Mouse (Mus musculus) lung, embryonic 15.5 days (tissue): ENCODE data around the gene Krt81. TPM values are rescaled to one million over a fixed set of nuclear protein-coding genes. Genes with fewer than 3 reads are reported as not detected.

Source experiments
- ATAC-seq: fragments of 200-750 bp; cut with Nextera tagmentation; 2 replicates; pipeline ENCODE4 v1.8.0; 2017; ENCODE audit warnings: moderate number of reproducible peaks, borderline replicate concordance; ENCODE audit not compliant: low FRiP score, low TSS enrichment; ENCODE audit errors: extremely low read depth
- H3K27ac ChIP-seq: fragments of 300-500 bp; sonication (generic); 2 replicates; pipeline ENCODE4 v1.5.1; 2015; ENCODE audit warnings: moderate library complexity, mild to moderate bottlenecking, inconsistent platforms
- H3K27me3 ChIP-seq: fragments of 300-500 bp; sonication (generic); 2 replicates; pipeline ENCODE4 v1.6.1; 2015; ENCODE audit warnings: inconsistent platforms
- H3K36me3 ChIP-seq: fragments of 300-500 bp; sonication (generic); 2 replicates; pipeline ENCODE4 v1.6.1; 2015; ENCODE audit warnings: inconsistent platforms
- H3K4me1 ChIP-seq: fragments of 300-500 bp; sonication (generic); 2 replicates; pipeline ENCODE4 v1.6.1; 2015; ENCODE audit warnings: inconsistent platforms
- H3K4me2 ChIP-seq: fragments of 300-500 bp; sonication (generic); 2 replicates; pipeline ENCODE4 v1.6.1; 2015; ENCODE audit warnings: inconsistent platforms, mild to moderate bottlenecking, moderate library complexity
- H3K4me3 ChIP-seq: fragments of 300-500 bp; sonication (generic); 2 replicates; pipeline ENCODE4 v1.5.1; 2015; ENCODE audit warnings: mild to moderate bottlenecking, inconsistent platforms
- H3K9ac ChIP-seq: fragments of 300-500 bp; sonication (generic); 2 replicates; pipeline ENCODE4 v1.6.1; 2015; ENCODE audit warnings: inconsistent platforms
- H3K9me3 ChIP-seq: fragments of 300-500 bp; sonication (generic); 2 replicates; pipeline ENCODE4 v1.6.1; 2016; ENCODE audit warnings: inconsistent platforms
- WGBS: fragments of 180-500 bp; shearing (Covaris S2); methylation state at CpG from one replicate; pipeline ENCODE4 v1.1.7; 2015; 5-methylcytosine and 5-hydroxymethylcytosine counted together
- polyA plus RNA-seq: library from polyadenylated mRNA; unstranded; fragments of >200 nt; fragmentation: Nextera tagmentation; extraction: Ambion mirVana; gene quantifications from 2 replicates; pipeline ENCODE4 v1.2.1, GENCODE M21; 2015

Krt81 gene
- not detected in 2 replicates for polyA plus RNA-seq

DNA sequence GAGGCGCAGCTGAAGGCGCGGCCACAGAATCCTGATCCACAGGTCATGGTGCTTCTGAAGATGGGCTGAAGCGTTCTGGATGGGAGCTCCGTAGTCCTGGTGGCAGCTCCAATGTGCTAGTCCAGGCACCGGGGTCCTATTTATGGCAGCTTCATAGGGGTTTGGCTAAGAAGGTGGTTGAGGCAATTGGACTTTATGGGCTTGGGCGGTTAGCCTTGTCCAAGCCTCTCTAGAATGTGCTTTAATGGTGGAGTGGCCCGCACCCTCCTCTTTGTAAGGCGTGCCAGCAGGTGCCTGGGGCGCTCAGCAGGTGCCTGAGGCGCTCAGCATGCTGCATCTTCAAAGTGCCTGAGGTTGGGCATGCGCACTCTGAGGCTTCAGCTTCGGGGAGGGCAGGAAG lies at the start of gene Krt81:
Gene Krt81 (minus strand): TSS at position 101 of the 400 bp plus-strand sequence.
- H3K4me2 ChIP-seq, result no peak within 1 kb of the TSS
- H3K27ac ChIP-seq, result no peak within 1 kb of the TSS
- no peaks in the 10 kb centered on the region for H3K9me3 ChIP-seq
- ATAC-seq, result no peak
- no peaks in the 10 kb centered on the region for H3K27me3 ChIP-seq
- no peak within 1 kb of the TSS for H3K4me3 ChIP-seq
- no peak within 1 kb of the TSS for H3K9ac ChIP-seq
- H3K36me3 ChIP-seq, result no peaks in the 10 kb centered on the region
- 0 out of 2 replicates have a peak, but pooled peaks cover under 1% of the 10 kb centered on the region for H3K4me1 ChIP-seq
- WGBS, result 77% methylated on average over 13 of the region's 13 CpGs

- 42% methylated on average over 9 of the region's 9 CpGs for WGBS
Observed at GRCm38 (mm10) chr15:101508247-101508646, 44.7 kb upstream of the Krt81 start.

GRCm38 (mm10) chr15:101506896-101507758 lies 43.6 kb upstream of the Krt81 start:
- H3K27ac ChIP-seq, result no peak overlapping the region
- H3K27me3 ChIP-seq, result no peaks in the 10 kb centered on the region; the same call in 1 of the 2 replicates
- no peaks in the 10 kb centered on the region for H3K36me3 ChIP-seq
- no peak overlapping the region for H3K4me3 ChIP-seq
- 41% methylated on average over 14 of the region's 14 CpGs for WGBS
- H3K9ac ChIP-seq, result no peak overlapping the region
- H3K4me2 ChIP-seq, result no peak overlapping the region
- H3K4me1 ChIP-seq, result no peaks in the 10 kb centered on the region
- ATAC-seq, result no peak
- no peaks in the 10 kb centered on the region for H3K9me3 ChIP-seq

More at GRCm38 (mm10) chr15:101508247-101508646, 44.7 kb upstream of the Krt81 start:
- no peaks in the 10 kb centered on the region for H3K4me1 ChIP-seq
- H3K27me3 ChIP-seq, result no peaks in the 10 kb centered on the region; the same call in 1 of the 2 replicates
- H3K36me3 ChIP-seq, result no peaks in the 10 kb centered on the region
- H3K4me2 ChIP-seq, result no peak overlapping the region
- H3K9ac ChIP-seq, result no peak overlapping the region
- no peaks in the 10 kb centered on the region for H3K9me3 ChIP-seq
- no peak overlapping the region for H3K4me3 ChIP-seq
- ATAC-seq, result no peak
- no peak overlapping the region for H3K27ac ChIP-seq

- Histone ChIP-seq H3K36me3 (no peaks in the 10 kb centered on the region), H3K27ac (no peak overlapping the region), H3K9ac (no peak overlapping the region), H3K9me3 (no peaks in the 10 kb centered on the region), H3K27me3 (no peaks in the 10 kb centered on the region), H3K4me2 (no peak overlapping the region), H3K4me1 (no peaks in the 10 kb centered on the region), H3K4me3 (no peak overlapping the region)
- 60% methylated on average over 2 of the region's 2 CpGs for WGBS
- ATAC-seq, result no peak
Observed at GRCm38 (mm10) chr15:101497181-101497580, 33.6 kb upstream of the Krt81 start.

DNA sequence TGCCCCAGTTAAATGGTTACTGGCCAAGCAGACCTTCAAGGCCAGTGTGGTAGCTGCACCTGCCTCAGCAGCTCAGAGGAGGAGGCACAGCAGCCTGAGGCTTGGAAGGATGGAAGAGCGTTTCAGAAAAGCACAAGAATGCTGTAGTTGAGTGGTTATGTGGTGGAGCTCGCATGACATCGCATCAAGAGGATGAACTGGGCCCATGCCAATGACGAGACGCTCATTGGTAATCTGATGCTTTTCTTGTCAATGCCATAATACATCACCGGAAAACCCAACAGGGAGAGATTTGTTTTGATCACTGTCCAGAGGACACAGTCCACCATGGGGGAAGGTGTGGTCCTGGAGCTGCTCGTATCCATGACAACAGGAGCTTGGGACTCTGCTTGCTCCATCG lies 31.7 kb upstream of the Krt81 start:
- Histone ChIP-seq H3K4me3 (no peak overlapping the region), H3K9me3 (no peaks in the 10 kb centered on the region), H3K27me3 (no peaks in the 10 kb centered on the region), H3K27ac (no peak overlapping the region), H3K36me3 (no peaks in the 10 kb centered on the region), H3K4me2 (no peak overlapping the region), H3K4me1 (peaks cover 5% of the 10 kb centered on the region), H3K9ac (no peak overlapping the region)
- ATAC-seq, result no peak
- WGBS, result 76% methylated on average over 8 of the region's 8 CpGs

DNA sequence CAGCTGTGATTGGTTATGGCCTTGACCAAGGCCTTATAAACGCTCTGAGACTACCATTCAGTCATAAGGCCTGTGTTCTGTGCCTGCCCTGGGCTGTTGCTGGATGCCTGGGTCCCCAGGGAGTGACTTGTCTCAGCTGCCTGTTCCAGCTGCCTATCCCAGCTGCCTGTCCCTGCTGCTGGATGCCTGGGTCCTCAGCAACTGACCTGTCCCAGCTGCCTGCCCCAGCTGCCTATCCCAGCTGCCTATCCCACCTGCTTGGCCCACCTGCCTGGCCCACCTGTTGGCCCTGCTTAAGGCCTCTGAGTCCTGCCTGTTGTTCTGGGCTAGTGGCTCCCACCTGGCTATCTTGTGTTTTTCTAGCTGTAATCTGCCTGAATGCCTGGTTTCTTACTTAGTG lies 30.7 kb upstream of the Krt81 start:
- H3K4me1 ChIP-seq, result peaks cover 5% of the 10 kb centered on the region
- H3K27ac ChIP-seq, result no peak overlapping the region
- no peaks in the 10 kb centered on the region for H3K36me3 ChIP-seq
- no peaks in the 10 kb centered on the region for H3K9me3 ChIP-seq
- no peaks in the 10 kb centered on the region for H3K27me3 ChIP-seq
- H3K4me3 ChIP-seq, result no peak overlapping the region
- ATAC-seq, result no peak
- H3K9ac ChIP-seq, result no peak overlapping the region
- WGBS, result 69% methylated on average over 1 of the region's 1 CpGs
- H3K4me2 ChIP-seq, result no peak overlapping the region

GRCm38 (mm10) chr15:101493713-101494112 lies 30.2 kb upstream of the Krt81 start:
- H3K4me1 ChIP-seq, result peaks cover 5% of the 10 kb centered on the region
- ATAC-seq, result no peak
- no peak overlapping the region for H3K27ac ChIP-seq
- H3K27me3 ChIP-seq, result no peaks in the 10 kb centered on the region
- no peaks in the 10 kb centered on the region for H3K9me3 ChIP-seq
- H3K4me3 ChIP-seq, result no peak overlapping the region
- no peak overlapping the region for H3K9ac ChIP-seq
- H3K4me2 ChIP-seq, result no peak overlapping the region
- H3K36me3 ChIP-seq, result no peaks in the 10 kb centered on the region
- 89% methylated on average over 6 of the region's 6 CpGs for WGBS

GRCm38 (mm10) chr15:101492718-101493117 lies 29.2 kb upstream of the Krt81 start:
- H3K36me3 ChIP-seq, result no peaks in the 10 kb centered on the region
- H3K4me2 ChIP-seq, result no peak overlapping the region
- no peak overlapping the region for H3K4me3 ChIP-seq
- H3K9me3 ChIP-seq, result no peaks in the 10 kb centered on the region
- H3K27me3 ChIP-seq, result no peaks in the 10 kb centered on the region
- H3K9ac ChIP-seq, result no peak overlapping the region
- peaks cover 5% of the 10 kb centered on the region for H3K4me1 ChIP-seq
- ATAC-seq, result no peak
- no peak overlapping the region for H3K27ac ChIP-seq
- 32% methylated on average over 8 of the region's 8 CpGs for WGBS

- Histone ChIP-seq H3K4me2 (no peak within 1 kb of the TSS), H3K36me3 (no peaks in the 10 kb centered on the region), H3K27ac (no peak within 1 kb of the TSS), H3K27me3 (no peaks in the 10 kb centered on the region), H3K9me3 (no peaks in the 10 kb centered on the region), H3K4me3 (no peak within 1 kb of the TSS), H3K9ac (no peak within 1 kb of the TSS), H3K4me1 (peaks cover 5% of the 10 kb centered on the region)
- 71% methylated on average over 6 of the region's 6 CpGs for WGBS
- ATAC-seq, result no peak
Observed at GRCm38 (mm10) chr15:101491431-101491830, 27.9 kb upstream of the Krt81 start, which contains the start of gene Krt83. Gene Krt83, minus strand, starts transcription at chr15:101491512.

GRCm38 (mm10) chr15:101485911-101486635 lies 22.5 kb upstream of the Krt81 start:
- Histone ChIP-seq H3K27ac (no peak overlapping the region), H3K36me3 (no peaks in the 10 kb centered on the region), H3K9me3 (no peaks in the 10 kb centered on the region), H3K4me2 (no peak overlapping the region), H3K27me3 (no peaks in the 10 kb centered on the region), H3K4me1 (no peaks in the 10 kb centered on the region), H3K9ac (no peak overlapping the region), H3K4me3 (no peak overlapping the region)
- no peak for ATAC-seq
- WGBS, result 74% methylated on average over 11 of the region's 11 CpGs

GRCm38 (mm10) chr15:101484939-101485338 lies 21.4 kb upstream of the Krt81 start:
- Histone ChIP-seq H3K36me3 (no peaks in the 10 kb centered on the region), H3K4me1 (no peaks in the 10 kb centered on the region), H3K4me3 (no peak overlapping the region), H3K9me3 (no peaks in the 10 kb centered on the region), H3K4me2 (no peak overlapping the region), H3K27me3 (no peaks in the 10 kb centered on the region), H3K9ac (no peak overlapping the region), H3K27ac (no peak overlapping the region)
- 77% methylated on average over 1 of the region's 1 CpGs for WGBS
- no peak for ATAC-seq

DNA sequence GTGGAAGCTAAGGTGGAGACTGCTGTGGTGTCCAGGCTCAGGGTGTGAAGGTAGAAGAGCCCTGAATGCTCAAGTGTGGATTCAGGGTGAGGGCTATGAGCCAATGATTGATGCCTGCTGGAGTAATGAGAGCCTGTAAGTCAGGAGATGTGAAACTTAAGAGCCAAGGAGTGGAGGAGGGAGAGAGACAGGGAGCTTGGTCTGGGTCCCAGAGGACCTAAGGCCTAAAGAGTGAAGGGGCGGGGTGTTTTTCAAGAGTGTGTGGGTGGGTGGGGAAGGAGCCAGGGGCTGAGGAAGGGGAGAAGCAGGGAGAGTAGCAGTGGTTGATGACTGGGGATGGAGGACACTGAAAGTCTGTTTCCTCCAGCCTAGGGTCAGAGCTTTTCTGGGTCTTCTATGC lies 20.1 kb upstream of the Krt81 start:
- H3K9me3 ChIP-seq, result no peaks in the 10 kb centered on the region
- H3K27ac ChIP-seq, result no peak overlapping the region
- peaks cover 4% of the 10 kb centered on the region for H3K4me1 ChIP-seq
- H3K36me3 ChIP-seq, result no peaks in the 10 kb centered on the region
- peaks cover 7% of the 10 kb centered on the region for H3K27me3 ChIP-seq
- no peak overlapping the region for H3K4me2 ChIP-seq
- no peak for ATAC-seq
- H3K4me3 ChIP-seq, result no peak overlapping the region
- no peak overlapping the region for H3K9ac ChIP-seq
- WGBS, result 55% methylated on average over 1 of the region's 1 CpGs
